Mouse (Mus musculus): Measurements from ENCODE around the gene Plcl2.

- no peak for TF ChIP-seq POLR2A (IDR thresholded peaks at IDR 0.05; ENCODE audit: low read depth, low read length)
- no peak for TF ChIP-seq CTCF (conservative IDR thresholded peaks at IDR 0.05; ENCODE audit: insufficient read depth, insufficient read length, low read depth, low read length)
Measured at GRCm38 (mm10) chr17:50505910-50506634, 3.1 kb upstream of the Plcl2 start.

Measured in kidney, adult 2 months (tissue).